Mouse (Mus musculus) MEL (cell line): ENCODE results near the gene App. TPM values are rescaled to one million over a fixed set of nuclear protein-coding genes. Genes with fewer than 3 reads are reported as not detected.

ENCODE experiments used
- DNase-seq: peaks from one replicate; pipeline ENCODE4 v3.0.0; 2011; ENCODE audit warnings: low read depth, low spot score
- H3K27ac ChIP-seq: 2 replicates; pipeline ENCODE4 v1.5.1; 2012; ENCODE audit warnings: low read depth, mild to moderate bottlenecking, control low read depth, low read length, moderate library complexity; ENCODE audit not compliant: control insufficient read depth
- H3K27me3 ChIP-seq, 2 experiments: fragments of 150-350 bp in 1 of 2; sonication (generic) in 1 of 2; 2 replicates each; pipeline ENCODE4 v1.6.1; 2012; ENCODE audit warnings: low read length in 2 of 2, mild to moderate bottlenecking in 2 of 2, improper control_type of control experiment in 1 of 2, moderate library complexity in 1 of 2; ENCODE audit not compliant: insufficient read depth in 2 of 2, control insufficient read depth in 1 of 2
- H3K36me3 ChIP-seq, 2 experiments: 2 replicates each; pipeline ENCODE4 v1.6.1; 2012 to 2014; ENCODE audit warnings: low read length in 2 of 2, improper control_type of control experiment in 1 of 2, inconsistent platforms in 1 of 2, mild to moderate bottlenecking in 1 of 2; ENCODE audit not compliant: insufficient read depth in 2 of 2, control insufficient read depth in 1 of 2
- H3K4me1 ChIP-seq, 2 experiments: fragments of 150-350 bp in 1 of 2; sonication (generic) in 1 of 2; 2 replicates each; pipeline ENCODE4 v1.6.1; 2012; ENCODE audit warnings: low read length in 2 of 2, improper control_type of control experiment in 1 of 2, mild to moderate bottlenecking in 1 of 2; ENCODE audit not compliant: insufficient read depth in 2 of 2, control insufficient read depth in 1 of 2
- H3K4me3 ChIP-seq, 2 experiments: fragments of 150-350 bp in 1 of 2; sonication (generic) in 1 of 2; 2 replicates each; pipeline ENCODE4 v1.5.1; 2012; ENCODE audit warnings: low read depth in 2 of 2, low read length in 2 of 2, mild to moderate bottlenecking in 2 of 2, moderate library complexity in 2 of 2, control low read depth in 1 of 2, improper control_type of control experiment in 1 of 2; ENCODE audit not compliant: control insufficient read depth in 1 of 2, insufficient read depth in 1 of 2
- H3K79me2 ChIP-seq: 2 replicates; pipeline ENCODE4 v1.6.1; 2012; ENCODE audit warnings: mild to moderate bottlenecking, low read length, moderate library complexity; ENCODE audit not compliant: control insufficient read depth, poor library complexity, insufficient read depth
- H3K9ac ChIP-seq: 2 replicates; pipeline ENCODE4 v1.6.1; 2012; ENCODE audit warnings: low read depth, mild to moderate bottlenecking, control low read depth, low read length, moderate library complexity; ENCODE audit not compliant: control insufficient read depth, poor library complexity, severe bottlenecking
- H3K9me3 ChIP-seq: fragments of 150-350 bp; sonication (generic); replicated peaks from 2 replicates; pipeline ENCODE4 v1.6.1; 2012; ENCODE audit warnings: mild to moderate bottlenecking, low read length, improper control_type of control experiment, moderate library complexity; ENCODE audit not compliant: insufficient read depth
- CHD2 ChIP-seq: IDR thresholded peaks from 2 replicates; pipeline ENCODE4 v1.6.1; 2011; ENCODE audit warnings: low read length, improper control_type of control experiment
- CTCF ChIP-seq, 3 experiments: IDR thresholded peaks in 2 of 3; conservative IDR thresholded peaks in 1 of 3; 2 replicates each; pipeline ENCODE4 v1.5.1; 2011 to 2012; ENCODE audit warnings: low read length in 3 of 3, low read depth in 2 of 3, mild to moderate bottlenecking in 2 of 3, improper control_type of control experiment in 1 of 3, inconsistent platforms in 1 of 3, mixed read lengths in 1 of 3, moderate library complexity in 1 of 3; ENCODE audit not compliant: control insufficient read depth in 1 of 3, insufficient read depth in 1 of 3, poor library complexity in 1 of 3, severe bottlenecking in 1 of 3
- GATA1 ChIP-seq: IDR thresholded peaks from 2 replicates; pipeline ENCODE4 v1.6.1; 2011; ENCODE audit warnings: low read depth, low read length, improper control_type of control experiment
- HCFC1 ChIP-seq: IDR thresholded peaks from 2 replicates; pipeline ENCODE4 v1.6.1; 2012; ENCODE audit warnings: low read depth, mild to moderate bottlenecking, inconsistent platforms, low read length, improper control_type of control experiment, moderate library complexity
- JUND ChIP-seq: IDR thresholded peaks from 2 replicates; pipeline ENCODE4 v1.6.1; 2011; ENCODE audit warnings: low read depth, mild to moderate bottlenecking, improper control_type of control experiment, low read length
- KAT2A ChIP-seq: conservative IDR thresholded peaks from 2 replicates; pipeline ENCODE4 v1.6.1; 2012; ENCODE audit warnings: low read depth, low read length, improper control_type of control experiment, inconsistent platforms
- MAFK ChIP-seq: IDR thresholded peaks from 2 replicates; pipeline ENCODE4 v1.6.1; 2011; ENCODE audit warnings: low read depth, mild to moderate bottlenecking, low read length, improper control_type of control experiment, borderline replicate concordance
- MAZ ChIP-seq: IDR thresholded peaks from 2 replicates; pipeline ENCODE4 v1.6.1; 2012; ENCODE audit warnings: low read depth, mild to moderate bottlenecking, inconsistent platforms, low read length, improper control_type of control experiment
- MXI1 ChIP-seq: IDR thresholded peaks from 2 replicates; pipeline ENCODE4 v1.6.1; 2011; ENCODE audit warnings: mild to moderate bottlenecking, low read depth, low read length, improper control_type of control experiment
- MYC ChIP-seq: IDR thresholded peaks from 2 replicates; pipeline ENCODE4 v1.6.1; 2011; ENCODE audit warnings: low read depth, mild to moderate bottlenecking, low read length, improper control_type of control experiment, moderate library complexity
- NELFE ChIP-seq: IDR thresholded peaks from 2 replicates; pipeline ENCODE4 v1.6.1; 2011; ENCODE audit warnings: low read depth, low read length, improper control_type of control experiment
- POLR2A ChIP-seq, 2 experiments: IDR thresholded peaks; 2 replicates each; pipeline ENCODE4 v1.6.1; 2011 to 2012; ENCODE audit warnings: low read length in 2 of 2, mild to moderate bottlenecking in 2 of 2, control low read depth in 1 of 2, improper control_type of control experiment in 1 of 2, low read depth in 1 of 2, moderate library complexity in 1 of 2; ENCODE audit not compliant: control insufficient read depth in 1 of 2, insufficient read depth in 1 of 2, poor library complexity in 1 of 2
- POLR2AphosphoS2 ChIP-seq: IDR thresholded peaks from 2 replicates; pipeline ENCODE4 v1.6.1; 2011; ENCODE audit warnings: low read length, improper control_type of control experiment
- POLR2AphosphoS5 ChIP-seq: IDR thresholded peaks from 2 replicates; pipeline ENCODE4 v1.6.1; 2012; ENCODE audit warnings: low read depth, borderline replicate concordance, mild to moderate bottlenecking, inconsistent platforms, low read length, moderate library complexity, mixed read lengths
- RCOR1 ChIP-seq: IDR thresholded peaks from 2 replicates; pipeline ENCODE4 v1.6.1; 2012; ENCODE audit warnings: low read depth, mild to moderate bottlenecking, inconsistent platforms, low read length, improper control_type of control experiment
- TAL1 ChIP-seq: IDR thresholded peaks from 2 replicates; pipeline ENCODE4 v1.6.1; 2012; ENCODE audit warnings: mild to moderate bottlenecking, inconsistent platforms, low read length, moderate library complexity, mixed read lengths
- TCF12 ChIP-seq: IDR thresholded peaks from 2 replicates; pipeline ENCODE4 v1.6.1; 2014; ENCODE audit warnings: low read depth, mild to moderate bottlenecking, inconsistent platforms, low read length, improper control_type of control experiment, moderate library complexity
- UBTF ChIP-seq: IDR thresholded peaks from 2 replicates; pipeline ENCODE4 v1.6.1; 2012; ENCODE audit warnings: low read depth, mild to moderate bottlenecking, inconsistent platforms, low read length, improper control_type of control experiment, moderate library complexity, borderline replicate concordance; ENCODE audit not compliant: insufficient read depth
- USF1 ChIP-seq: IDR thresholded peaks from 2 replicates; pipeline ENCODE4 v1.6.1; 2014; ENCODE audit warnings: low read depth, mild to moderate bottlenecking, inconsistent platforms, low read length, improper control_type of control experiment, moderate library complexity
- ZC3H11A ChIP-seq: IDR thresholded peaks from 2 replicates; pipeline ENCODE4 v1.6.1; 2012; ENCODE audit warnings: low read depth, mild to moderate bottlenecking, inconsistent platforms, low read length, improper control_type of control experiment
- ZKSCAN1 ChIP-seq: IDR thresholded peaks from 2 replicates; pipeline ENCODE4 v1.6.1; 2012; ENCODE audit warnings: low read depth, mild to moderate bottlenecking, inconsistent platforms, low read length, improper control_type of control experiment, moderate library complexity
- ZNF384 ChIP-seq: IDR thresholded peaks from 2 replicates; pipeline ENCODE4 v1.6.1; 2012; ENCODE audit warnings: low read depth, mild to moderate bottlenecking, inconsistent platforms, low read length, improper control_type of control experiment
- polyA plus RNA-seq, 2 experiments: library from polyadenylated mRNA; stranded (reverse) in 1 of 2; unstranded in 1 of 2; fragments of >175 nt in 1 of 2; fragments of >200 nt in 1 of 2; gene quantifications; 2 replicates each; pipeline versions ENCODE4 v1.2.1 to v1.2.4; 2012; ENCODE audit warnings: low replicate concordance in 2 of 2, low read depth in 1 of 2; ENCODE audit not compliant: insufficient read length in 2 of 2, insufficient read depth in 1 of 2, missing spikeins in 1 of 2
- total RNA-seq: library from RNA; depleted of rRNA; stranded (reverse); fragments of 300-350 nt; gene quantifications from 2 replicates; pipeline ENCODE4 v1.2.3, GENCODE M21; 2012

Gene App
- total and polyA plus RNA-seq, 3 experiments: not detected

DNA sequence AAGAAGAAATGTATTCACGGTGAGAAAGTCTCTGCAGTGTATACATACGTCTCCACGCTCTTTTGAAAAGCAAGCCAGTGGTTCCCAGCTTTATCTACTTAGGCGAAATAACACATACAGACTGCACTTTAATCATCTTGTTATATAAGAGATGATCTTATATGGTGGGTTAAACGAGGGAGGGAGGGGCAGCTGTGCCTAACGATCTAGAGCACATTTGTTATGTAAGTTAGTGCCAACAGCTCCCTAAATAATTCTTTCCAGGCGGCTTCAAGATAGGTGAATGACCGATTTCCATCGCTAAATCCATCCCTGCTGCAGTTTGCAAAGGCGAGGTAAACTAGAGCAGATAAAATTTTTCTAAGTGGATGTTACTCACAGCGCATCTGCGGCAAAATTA lies 210.0 kb downstream of the App start:
- Histone ChIP-seq H3K79me2 (no peaks in the 10 kb centered on the region), H3K9ac (no peak overlapping the region), H3K9me3 (no peaks in the 10 kb centered on the region), H3K27me3 (no peaks in the 10 kb centered on the region), H3K36me3 (no peaks in the 10 kb centered on the region), H3K27ac (no peak overlapping the region), H3K4me3 (no peak overlapping the region), H3K4me1 (no peaks in the 10 kb centered on the region)
- no peak for DNase-seq
- TF ChIP-seq MXI1: no peak
- TF ChIP-seq MAZ: no peak
- TF ChIP-seq ZNF384: no peak

DNA sequence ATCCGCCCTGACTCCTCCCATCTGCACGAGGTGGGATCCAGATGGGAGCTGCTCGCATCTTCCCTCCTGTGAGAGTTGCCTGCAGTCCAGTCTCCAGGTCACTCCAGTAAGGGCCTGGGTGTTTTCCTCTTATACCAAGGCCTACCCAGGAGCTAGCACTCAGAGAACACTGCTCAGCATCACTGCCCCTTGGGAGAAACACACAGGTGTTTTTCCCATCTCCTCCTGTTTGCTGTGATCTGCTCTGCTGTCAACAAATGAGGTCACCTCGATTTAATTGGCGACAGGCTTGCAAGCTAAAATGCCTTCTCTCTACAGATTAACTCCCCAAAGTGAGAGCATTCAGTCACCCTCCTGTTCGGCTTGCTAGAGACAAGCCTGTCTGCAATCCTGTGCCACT lies 216.3 kb downstream of the App start:
- Histone ChIP-seq H3K27me3 (no peaks in the 10 kb centered on the region), H3K9me3 (no peaks in the 10 kb centered on the region), H3K79me2 (no peaks in the 10 kb centered on the region), H3K27ac (no peak overlapping the region)
- TF ChIP-seq HCFC1: no peak
- TF ChIP-seq POLR2AphosphoS2: no peak
- TF ChIP-seq RCOR1: no peak
- no peak for TF ChIP-seq MAFK
- TF ChIP-seq CHD2: no peak
- no peak for TF ChIP-seq JUND
- TF ChIP-seq KAT2A: no peak
- no peak for TF ChIP-seq MYC
- TF ChIP-seq POLR2A (IDR thresholded peaks at IDR 0.05; ENCODE audit: control insufficient read depth in 1 of 2, insufficient read depth in 1 of 2, low read depth in 1 of 2, low read length in 2 of 2, poor library complexity in 1 of 2): no peak
- no peak for TF ChIP-seq ZNF384
- no peak for TF ChIP-seq CTCF (IDR thresholded peaks at IDR 0.05 in 2 of 3, conservative IDR thresholded peaks at IDR 0.05 in 1 of 3; ENCODE audit: control insufficient read depth in 1 of 3, insufficient read depth in 1 of 3, low read depth in 2 of 3, low read length in 3 of 3, poor library complexity in 1 of 3, severe bottlenecking in 1 of 3)
- TF ChIP-seq ZKSCAN1: no peak
- TF ChIP-seq ZC3H11A: no peak
- TF ChIP-seq TAL1: no peak
- no peak for TF ChIP-seq POLR2AphosphoS5
- no peak for TF ChIP-seq UBTF
- no peak for TF ChIP-seq NELFE
- TF ChIP-seq GATA1: no peak
- no peak for TF ChIP-seq TCF12
- no peak for TF ChIP-seq USF1
- TF ChIP-seq, all 39 proteins: peak for 0
- Histone ChIP-seq H3K4me1 (no peaks in the 10 kb centered on the region), H3K9ac (no peak overlapping the region), H3K36me3 (no peaks in the 10 kb centered on the region), H3K4me3 (no peak overlapping the region)
- DNase-seq: no peak
